Mouse (Mus musculus) cerebellum, postnatal 4 days (tissue): ENCODE measurements around the gene Gm13178.

ENCODE experiments used
- DNase-seq, 2 experiments: peaks; one replicate each; pipeline ENCODE4 v3.0.0; 2022; ENCODE audit warnings: low spot score in 2 of 2, mixed read lengths in 1 of 2

Gm13178 gene

GRCm38 (mm10) chr4:144721304-144721703 lies at the start of gene Gm13178:
Gene Gm13178, minus strand, starts transcription at chr4:144721404.
- DNase-seq, result no peak

DNA sequence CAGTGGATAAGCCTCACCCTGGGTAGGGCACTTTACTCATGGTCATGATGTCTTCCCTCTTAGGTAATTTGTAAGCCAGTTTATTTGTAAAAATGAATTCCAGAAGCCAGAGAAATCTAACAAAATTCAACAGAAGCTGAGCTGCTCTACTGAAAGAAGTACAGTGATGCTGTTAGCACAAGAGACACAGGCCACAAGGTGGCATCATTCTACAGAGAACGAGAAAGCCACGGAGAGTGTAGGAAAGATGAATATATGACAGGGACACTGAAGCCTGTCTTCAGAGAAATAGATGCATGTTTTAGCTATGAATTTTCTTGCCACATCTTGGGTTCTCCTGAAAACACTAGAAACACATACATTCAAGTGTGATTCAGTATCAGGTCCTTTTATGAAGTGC lies 44.5 kb upstream of the Gm13178 start:
- peak in 1 of 2 experiments; percentile 41 for DNase-seq

DNA sequence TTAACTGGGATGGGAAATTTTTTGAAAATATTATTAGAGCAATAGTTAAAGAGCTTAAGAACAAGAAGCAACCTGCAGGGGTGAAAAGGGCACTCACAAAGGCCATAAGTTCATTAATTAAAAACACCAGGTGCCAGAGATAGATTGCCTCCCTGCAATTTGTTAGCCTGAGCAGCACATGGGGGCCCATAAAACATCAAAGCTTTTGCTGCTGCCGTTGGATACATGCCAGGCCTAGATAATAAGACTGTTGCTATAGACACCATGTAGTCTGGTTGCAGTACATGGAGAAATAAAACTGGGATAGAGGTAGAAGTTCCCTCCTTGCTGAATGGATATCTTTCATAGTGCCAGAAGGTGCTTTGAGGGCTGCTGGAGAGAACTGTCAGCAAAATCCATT lies 27.9 kb upstream of the Gm13178 start:
- DNase-seq, result no peak

- DNase-seq, result no peak
These were observed 1.5 kb downstream of the Gm13178 start for GRCm38 (mm10) chr4:144719691-144720090.

DNA sequence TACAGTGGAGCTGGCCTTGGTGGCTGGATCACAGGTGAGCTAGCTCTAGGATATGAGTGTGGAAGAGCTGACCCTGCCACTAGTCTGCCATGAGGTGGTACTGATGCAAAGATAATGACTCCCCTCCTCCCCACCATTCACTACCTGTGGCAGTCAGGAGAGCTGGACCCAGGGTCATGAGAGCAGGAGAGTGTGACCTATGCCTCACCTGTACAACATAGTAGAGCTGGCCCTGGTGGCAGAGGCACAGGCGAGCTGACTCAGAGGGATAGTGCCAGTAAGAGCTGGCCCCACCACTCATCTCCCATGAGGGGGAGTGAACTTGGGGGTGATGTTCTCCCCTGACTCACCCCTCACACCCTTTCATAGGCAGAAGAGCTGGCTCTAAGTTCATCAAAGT lies 2.9 kb downstream of the Gm13178 start:
- no peak for DNase-seq

DNA sequence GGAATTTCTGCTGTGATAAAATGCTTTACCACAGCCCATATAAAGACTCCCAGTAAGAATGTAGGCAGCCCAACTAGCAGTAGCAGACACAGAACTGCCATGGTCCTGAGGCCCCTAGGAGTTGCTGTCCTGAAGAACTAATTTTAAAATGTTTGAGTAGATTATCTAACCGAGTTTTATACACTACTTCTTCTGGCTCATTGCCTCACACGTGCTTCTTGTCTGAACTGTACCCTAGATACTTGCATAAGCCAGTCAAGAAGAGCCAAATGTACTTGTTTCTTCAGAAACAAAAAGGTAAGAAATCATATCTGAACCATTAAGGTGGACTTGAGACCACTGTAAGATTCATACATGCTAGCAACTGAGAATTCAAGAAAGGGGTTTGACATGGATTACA lies 34.9 kb downstream of the Gm13178 start, which contains the start of gene Gm436:
Gene Gm436 (minus strand): TSS at position 101 of the 400 bp plus-strand sequence.
- no peak for DNase-seq
